Mouse (Mus musculus): ENCODE results near the gene Acsbg1. TPM values are rescaled to one million over a fixed set of nuclear protein-coding genes. Genes with fewer than 3 reads are reported as not detected.
A peak's percentile ranks its signal among the peaks of the same experiment; 100 is the strongest.
"Not testable (repeated sequence)": the region's sequence is repeated elsewhere in the genome, so short reads cannot be mapped to it uniquely, and the experiment has no call there.

Acsbg1 gene
- polyA plus RNA-seq, 1 experiment from 2014 or later: 23.0 TPM

GRCm38 (mm10) chr9:54596752-54597465 is 64.8 kb downstream of the Acsbg1 start:
- no peaks in the 10 kb centered on the region for H3K27me3 ChIP-seq
- H3K4me2 ChIP-seq (replicated peaks): no peak overlapping the region
- 95% methylated on average over 15 of the region's 15 CpGs for WGBS
- H3K27ac ChIP-seq (replicated peaks): no peak overlapping the region
- H3K4me1 ChIP-seq: no peaks in the 10 kb centered on the region
- ATAC-seq (replicated peaks): no peak
- H3K9me3 ChIP-seq: no peaks in the 10 kb centered on the region
- H3K4me3 ChIP-seq: no peak overlapping the region
- H3K9ac ChIP-seq (replicated peaks): no peak overlapping the region
- peaks cover 88% of the 10 kb centered on the region for H3K36me3 ChIP-seq

- not testable (repeated sequence) for H3K9ac ChIP-seq (replicated peaks); H3K27ac ChIP-seq (replicated peaks); H3K4me3 ChIP-seq; ATAC-seq (replicated peaks); H3K4me1 ChIP-seq; H3K4me2 ChIP-seq (replicated peaks); H3K9me3 ChIP-seq; H3K27me3 ChIP-seq
- peaks cover 66% of the 10 kb centered on the region for H3K36me3 ChIP-seq
- 73% methylated on average over 4 of the region's 4 CpGs for WGBS
Measured at GRCm38 (mm10) chr9:54593652-54594051, 68.0 kb downstream of the Acsbg1 start.

- no peak overlapping the region for H3K27ac ChIP-seq (replicated peaks)
- H3K4me1 ChIP-seq: peaks cover 23% of the 10 kb centered on the region
- H3K4me3 ChIP-seq: no peak overlapping the region
- 0 out of 2 replicates have a peak overlapping the region, but pooled peaks have one; percentile 97 for H3K4me2 ChIP-seq (replicated peaks)
- no peaks in the 10 kb centered on the region for H3K27me3 ChIP-seq
- WGBS: 63% methylated on average over 4 of the region's 4 CpGs
- no peak overlapping the region for H3K9ac ChIP-seq (replicated peaks)
- H3K36me3 ChIP-seq: peaks cover 13% of the 10 kb centered on the region
- no peaks in the 10 kb centered on the region for H3K9me3 ChIP-seq
- ATAC-seq (replicated peaks): no peak
Measured at GRCm38 (mm10) chr9:54587863-54588262, 73.8 kb downstream of the Acsbg1 start.

- Histone ChIP-seq H3K9me3 (no peaks in the 10 kb centered on the region), H3K4me2 (replicated peaks) (peak within 1 kb of the TSS; percentile 97), H3K36me3 (peaks cover 6% of the 10 kb centered on the region), H3K4me3 (peak within 1 kb of the TSS; percentile 99), H3K27me3 (no peaks in the 10 kb centered on the region), H3K27ac (replicated peaks) (peak within 1 kb of the TSS; percentile 66), H3K4me1 (peaks cover 23% of the 10 kb centered on the region), H3K9ac (replicated peaks) (peak within 1 kb of the TSS; percentile 93)
- peak; percentile 99 for ATAC-seq (replicated peaks)
- under 1% methylated on average over 66 of the region's 73 CpGs for WGBS
Measured at GRCm38 (mm10) chr9:54586199-54587061, 75.2 kb downstream of the Acsbg1 start, which contains the start of gene Idh3a. TSS of gene Idh3a (plus strand) at chr9:54586334.

GRCm38 (mm10) chr9:54585839-54586198 is 75.9 kb downstream of the Acsbg1 start:
- Histone ChIP-seq H3K4me2 (replicated peaks) (peak overlapping the region; percentile 97), H3K9ac (replicated peaks) (peak overlapping the region; percentile 36; the same call in 1 of the 2 replicates), H3K36me3 (peaks cover 3% of the 10 kb centered on the region), H3K27me3 (no peaks in the 10 kb centered on the region), H3K4me3 (peak overlapping the region; percentile 99), H3K27ac (replicated peaks) (peak overlapping the region; percentile 66), H3K4me1 (peaks cover 23% of the 10 kb centered on the region), H3K9me3 (no peaks in the 10 kb centered on the region)
- WGBS: 29% methylated on average over 5 of the region's 5 CpGs
- peak; percentile 53 for ATAC-seq (replicated peaks)

GRCm38 (mm10) chr9:54584127-54584526 is 77.5 kb downstream of the Acsbg1 start:
- H3K4me2 ChIP-seq (replicated peaks); H3K4me3 ChIP-seq; H3K9ac ChIP-seq (replicated peaks); H3K36me3 ChIP-seq; H3K27me3 ChIP-seq; H3K9me3 ChIP-seq; H3K27ac ChIP-seq (replicated peaks); ATAC-seq (replicated peaks): not testable (repeated sequence)
- 87% methylated on average over 2 of the region's 2 CpGs for WGBS
- peaks cover 23% of the 10 kb centered on the region for H3K4me1 ChIP-seq

- no peaks in the 10 kb centered on the region for H3K36me3 ChIP-seq
- ATAC-seq (replicated peaks): no peak
- no peak overlapping the region for H3K9ac ChIP-seq (replicated peaks)
- no peak overlapping the region for H3K4me2 ChIP-seq (replicated peaks)
- WGBS: 55% methylated on average over 1 of the region's 1 CpGs
- H3K27ac ChIP-seq (replicated peaks): no peak overlapping the region
- no peaks in the 10 kb centered on the region for H3K27me3 ChIP-seq
- H3K4me1 ChIP-seq: peaks cover 23% of the 10 kb centered on the region
- no peaks in the 10 kb centered on the region for H3K9me3 ChIP-seq
- H3K4me3 ChIP-seq: no peak overlapping the region
Measured at GRCm38 (mm10) chr9:54583712-54584111, 78.0 kb downstream of the Acsbg1 start.

- no peaks in the 10 kb centered on the region for H3K9me3 ChIP-seq
- no peak overlapping the region for H3K27ac ChIP-seq (replicated peaks)
- no peak overlapping the region for H3K9ac ChIP-seq (replicated peaks)
- ATAC-seq (replicated peaks): no peak
- no peaks in the 10 kb centered on the region for H3K27me3 ChIP-seq
- no peak overlapping the region for H3K4me3 ChIP-seq
- H3K36me3 ChIP-seq: no peaks in the 10 kb centered on the region
- no peak overlapping the region for H3K4me2 ChIP-seq (replicated peaks)
- H3K4me1 ChIP-seq: no peaks in the 10 kb centered on the region
- WGBS: 81% methylated on average over 9 of the region's 9 CpGs
Measured at GRCm38 (mm10) chr9:54571130-54571839, 90.4 kb downstream of the Acsbg1 start.

GRCm38 (mm10) chr9:54568732-54569131 is 92.9 kb downstream of the Acsbg1 start:
- H3K9me3 ChIP-seq: no peaks in the 10 kb centered on the region
- H3K9ac ChIP-seq (replicated peaks): no peak overlapping the region
- no peaks in the 10 kb centered on the region for H3K27me3 ChIP-seq
- no peak overlapping the region for H3K4me2 ChIP-seq (replicated peaks)
- no peak; the same call in 1 of the 2 replicates for ATAC-seq (replicated peaks)
- H3K4me3 ChIP-seq: no peak overlapping the region
- H3K4me1 ChIP-seq: no peaks in the 10 kb centered on the region
- no peaks in the 10 kb centered on the region for H3K36me3 ChIP-seq
- WGBS: 31% methylated on average over 2 of the region's 2 CpGs
- no peak overlapping the region for H3K27ac ChIP-seq (replicated peaks)

GRCm38 (mm10) chr9:54566958-54567357 is 94.7 kb downstream of the Acsbg1 start:
- H3K36me3 ChIP-seq: no peaks in the 10 kb centered on the region
- H3K4me2 ChIP-seq (replicated peaks): no peak overlapping the region
- no peaks in the 10 kb centered on the region for H3K4me1 ChIP-seq
- 65% methylated on average over 4 of the region's 4 CpGs for WGBS
- H3K27ac ChIP-seq (replicated peaks): no peak overlapping the region
- no peaks in the 10 kb centered on the region for H3K9me3 ChIP-seq
- no peaks in the 10 kb centered on the region for H3K27me3 ChIP-seq
- no peak overlapping the region for H3K4me3 ChIP-seq
- ATAC-seq (replicated peaks): no peak
- H3K9ac ChIP-seq (replicated peaks): no peak overlapping the region

GRCm38 (mm10) chr9:54560831-54561601 is 100.7 kb downstream of the Acsbg1 start:
- ATAC-seq (replicated peaks): no peak; the same call in 1 of the 2 replicates
- Histone ChIP-seq H3K27ac (replicated peaks) (no peak overlapping the region), H3K27me3 (no peaks in the 10 kb centered on the region), H3K36me3 (no peaks in the 10 kb centered on the region), H3K4me2 (replicated peaks) (no peak overlapping the region), H3K9ac (replicated peaks) (no peak overlapping the region), H3K4me1 (peaks cover 7% of the 10 kb centered on the region; the same call in 1 of the 2 replicates), H3K9me3 (no peaks in the 10 kb centered on the region), H3K4me3 (no peak overlapping the region)
- 90% methylated on average over 8 of the region's 8 CpGs for WGBS

Measured in forebrain, embryonic 15.5 days (tissue).